Mouse (Mus musculus) macrophage (primary cell): ENCODE results near the gene Micall1. TPM values are rescaled to one million over a fixed set of nuclear protein-coding genes. Genes with fewer than 3 reads are reported as not detected.

Experiments
- H3K27ac ChIP-seq: fragments of 350-480 bp; formaldehyde crosslinking; 2 replicates; pipeline ENCODE4 v1.9.0; 2021
- H3K36me3 ChIP-seq: fragments of 350-480 bp; formaldehyde crosslinking; 2 replicates; pipeline ENCODE4 v1.9.0; 2021; ENCODE audit errors: inconsistent target
- H3K4me3 ChIP-seq: fragments of 350-480 bp; formaldehyde crosslinking; 2 replicates; pipeline ENCODE4 v1.9.0; 2021; ENCODE audit errors: inconsistent target
- H3K79me2 ChIP-seq: fragments of 350-480 bp; formaldehyde crosslinking; 2 replicates; pipeline ENCODE4 v1.9.0; 2021; ENCODE audit errors: inconsistent target
- WGBS: methylation state at CpG from one replicate; pipeline ENCODE4 v1.1.7; 2026; ENCODE audit warnings: inconsistent platforms; ENCODE audit not compliant: missing documents; 5-methylcytosine and 5-hydroxymethylcytosine counted together
- polyA plus RNA-seq: library from polyadenylated mRNA; stranded (reverse); fragments of 250-400 nt; gene quantifications from 3 replicates; pipeline ENCODE4 v1.2.4, GENCODE M21; 2018; ENCODE audit warnings: inconsistent platforms

Gene Micall1
- polyA plus RNA-seq, 1 experiment from 2014 or later, result 9.0 TPM

DNA sequence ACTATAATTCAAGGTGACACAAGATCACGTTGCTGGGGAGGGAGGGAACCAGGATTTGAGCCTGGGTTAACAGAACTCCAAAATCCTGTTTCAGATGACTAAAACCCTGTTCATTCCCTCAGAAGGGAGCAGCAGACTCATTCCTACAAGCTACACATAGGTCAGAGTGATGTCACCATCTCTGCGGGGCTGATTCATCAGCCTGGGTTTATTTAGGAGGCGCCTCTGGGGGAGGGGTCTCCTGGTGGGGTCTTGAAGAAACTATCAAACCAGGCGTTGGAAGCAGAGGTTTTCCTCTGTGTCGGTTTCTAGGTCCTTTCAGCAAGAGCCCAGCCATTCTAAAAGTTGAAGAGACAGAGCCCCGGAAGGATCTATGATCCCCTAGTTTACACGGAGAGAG lies 732 bp upstream of the Micall1 start:
- Histone ChIP-seq H3K79me2 (peaks cover 21% of the 10 kb centered on the region; the same call in 1 of the 2 replicates), H3K27ac (peak overlapping the region; percentile 55), H3K4me3 (no peak overlapping the region), H3K36me3 (no peaks in the 10 kb centered on the region; the same call in 1 of the 2 replicates)
- WGBS, result 59% methylated on average over 7 of the region's 7 CpGs

DNA sequence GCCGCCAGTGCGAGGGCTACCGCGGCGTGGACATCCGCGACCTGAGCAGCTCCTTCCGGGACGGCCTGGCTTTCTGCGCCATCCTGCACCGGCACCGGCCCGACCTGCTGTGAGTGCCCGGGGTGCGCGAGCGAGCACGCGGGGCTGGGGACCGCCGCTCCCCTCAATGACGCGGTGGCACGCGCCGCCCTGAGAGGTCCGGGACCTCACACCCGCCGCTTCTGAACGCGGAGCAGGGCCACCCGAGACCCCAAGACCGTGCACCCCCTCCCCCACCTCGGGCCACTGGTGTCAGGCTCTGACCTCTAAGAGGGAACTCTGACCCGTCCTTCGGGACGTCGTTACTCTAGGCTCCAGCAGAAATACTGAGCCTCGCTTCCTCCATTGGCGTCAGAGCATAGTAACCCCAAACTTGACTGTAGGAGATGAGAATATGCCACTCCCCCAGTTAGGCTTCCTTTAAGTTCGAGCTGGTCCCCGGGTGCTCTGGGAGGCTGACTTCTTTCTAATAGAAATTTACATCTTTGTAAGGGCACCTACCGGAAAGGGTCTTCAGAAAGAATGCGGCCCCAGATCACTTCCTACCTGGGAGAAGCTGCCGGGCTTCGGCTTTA lies 730 bp downstream of the Micall1 start:
- peaks cover 21% of the 10 kb centered on the region; the same call in 1 of the 2 replicates for H3K79me2 ChIP-seq
- WGBS, result 0% methylated on average over 46 of the region's 46 CpGs
- peak overlapping the region; percentile 52 for H3K4me3 ChIP-seq
- H3K27ac ChIP-seq, result 0 out of 2 replicates have a peak overlapping the region, but pooled peaks have one; percentile 12
- no peaks in the 10 kb centered on the region; the same call in 1 of the 2 replicates for H3K36me3 ChIP-seq

GRCm38 (mm10) chr15:79110031-79110430 lies 1.3 kb downstream of the Micall1 start:
- H3K4me3 ChIP-seq, result peak overlapping the region; percentile 52
- H3K27ac ChIP-seq, result no peak overlapping the region
- WGBS, result 10% methylated on average over 9 of the region's 9 CpGs
- H3K36me3 ChIP-seq, result peaks cover 5% of the 10 kb centered on the region; the same call in 1 of the 2 replicates
- peaks cover 21% of the 10 kb centered on the region; the same call in 1 of the 2 replicates for H3K79me2 ChIP-seq

DNA sequence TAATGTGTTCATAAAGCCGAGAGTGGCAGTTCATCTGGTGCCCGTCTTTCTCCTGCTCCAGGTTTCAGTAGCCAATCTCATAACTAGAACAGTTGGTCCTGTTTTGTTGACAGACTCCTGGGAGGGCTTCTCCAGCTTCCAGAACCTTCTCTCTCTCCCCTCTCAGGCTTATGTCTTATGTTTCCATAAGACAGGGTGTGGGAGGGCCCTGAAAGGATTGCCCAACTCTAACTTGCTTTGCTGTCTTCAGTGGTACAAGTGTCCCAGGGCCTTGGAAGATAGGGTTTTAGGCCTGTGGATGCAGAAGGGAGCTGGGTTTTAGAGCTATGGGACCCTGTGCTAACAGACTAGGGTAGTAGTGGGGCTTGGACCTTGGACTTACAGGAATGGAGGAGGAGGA lies 1.8 kb downstream of the Micall1 start:
- H3K36me3 ChIP-seq, result peaks cover 10% of the 10 kb centered on the region; the same call in 1 of the 2 replicates
- H3K4me3 ChIP-seq, result no peak overlapping the region
- 92% methylated on average over 2 of the region's 2 CpGs for WGBS
- H3K79me2 ChIP-seq, result peaks cover 21% of the 10 kb centered on the region; the same call in 1 of the 2 replicates
- H3K27ac ChIP-seq, result no peak overlapping the region

GRCm38 (mm10) chr15:79111774-79112173 lies 3.1 kb downstream of the Micall1 start:
- peaks cover 21% of the 10 kb centered on the region; the same call in 1 of the 2 replicates for H3K36me3 ChIP-seq
- 94% methylated on average over 2 of the region's 4 CpGs for WGBS
- peaks cover 21% of the 10 kb centered on the region; the same call in 1 of the 2 replicates for H3K79me2 ChIP-seq
- no peak overlapping the region for H3K4me3 ChIP-seq
- no peak overlapping the region for H3K27ac ChIP-seq

DNA sequence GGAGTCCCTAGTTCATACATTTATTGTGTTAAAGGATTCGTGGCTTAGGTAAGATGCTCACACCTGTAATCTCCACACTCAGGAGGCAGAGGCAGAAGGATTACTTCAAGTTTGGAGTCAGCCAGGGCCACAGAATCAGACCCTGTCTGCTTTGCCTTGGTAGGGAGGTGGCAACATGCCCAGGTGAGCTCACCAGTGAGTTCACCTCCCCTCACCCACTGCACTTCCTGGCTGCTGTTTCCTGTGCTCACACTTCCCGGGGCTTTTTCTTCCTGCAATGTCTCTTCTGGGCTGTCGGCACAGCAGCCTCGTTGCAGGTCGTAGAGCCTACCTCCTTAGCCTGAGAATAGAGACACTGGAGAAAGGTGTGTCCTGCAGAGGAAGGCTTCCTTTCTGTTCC lies 6.6 kb downstream of the Micall1 start:
- no peak overlapping the region for H3K4me3 ChIP-seq
- H3K27ac ChIP-seq, result no peak overlapping the region
- peaks cover 38% of the 10 kb centered on the region; the same call in 1 of the 2 replicates for H3K36me3 ChIP-seq
- H3K79me2 ChIP-seq, result peaks cover 15% of the 10 kb centered on the region; the same call in 1 of the 2 replicates
- WGBS, result 41% methylated on average over 5 of the region's 5 CpGs

DNA sequence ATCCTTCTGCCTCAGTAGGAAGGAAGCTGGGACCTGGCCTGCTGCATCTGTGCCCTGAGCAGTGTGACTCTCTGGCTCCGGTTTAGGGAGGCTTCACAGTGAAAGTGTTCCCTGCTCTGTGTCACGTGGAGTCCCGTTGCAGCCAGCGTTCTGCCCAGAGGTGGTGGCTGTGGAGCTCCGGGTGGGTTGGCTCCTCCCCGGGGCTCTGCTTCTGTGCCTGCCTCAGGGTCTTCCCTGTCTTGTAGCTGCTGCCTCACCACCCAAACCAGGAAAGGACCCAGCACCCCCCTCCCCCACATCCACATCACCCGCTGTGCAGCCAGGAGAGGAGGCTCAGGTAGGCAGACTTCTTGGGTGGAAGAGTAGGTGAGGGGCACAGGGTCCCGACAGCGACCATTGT lies 10.8 kb downstream of the Micall1 start:
- 96% methylated on average over 9 of the region's 9 CpGs for WGBS
- Histone ChIP-seq H3K27ac (no peak overlapping the region), H3K79me2 (no peaks in the 10 kb centered on the region), H3K36me3 (peaks cover 58% of the 10 kb centered on the region; the same call in 1 of the 2 replicates), H3K4me3 (no peak overlapping the region)

DNA sequence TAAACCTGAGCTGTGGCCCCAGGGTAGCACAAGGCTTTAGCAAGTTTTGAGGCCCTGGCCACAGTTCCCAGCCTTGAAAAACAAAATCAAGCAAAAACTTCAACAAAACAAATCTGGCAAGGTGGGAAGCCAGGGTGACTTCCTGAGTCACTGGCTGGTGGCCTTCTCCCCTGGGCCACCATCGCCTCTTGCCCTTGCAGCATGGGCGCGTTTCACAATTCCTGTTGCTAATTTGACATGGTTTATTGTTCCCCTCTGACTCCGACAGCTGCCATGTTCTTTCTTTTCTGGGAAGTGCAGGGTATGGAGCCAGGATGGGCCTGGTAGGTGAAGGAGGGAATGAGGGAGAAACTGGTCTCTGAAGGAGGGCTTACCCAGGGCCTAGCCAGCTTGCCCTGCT lies 13.4 kb downstream of the Micall1 start:
- 95% methylated on average over 4 of the region's 4 CpGs for WGBS
- Histone ChIP-seq H3K27ac (no peak overlapping the region), H3K36me3 (peaks cover 50% of the 10 kb centered on the region; the same call in 1 of the 2 replicates), H3K79me2 (no peaks in the 10 kb centered on the region), H3K4me3 (no peak overlapping the region)

DNA sequence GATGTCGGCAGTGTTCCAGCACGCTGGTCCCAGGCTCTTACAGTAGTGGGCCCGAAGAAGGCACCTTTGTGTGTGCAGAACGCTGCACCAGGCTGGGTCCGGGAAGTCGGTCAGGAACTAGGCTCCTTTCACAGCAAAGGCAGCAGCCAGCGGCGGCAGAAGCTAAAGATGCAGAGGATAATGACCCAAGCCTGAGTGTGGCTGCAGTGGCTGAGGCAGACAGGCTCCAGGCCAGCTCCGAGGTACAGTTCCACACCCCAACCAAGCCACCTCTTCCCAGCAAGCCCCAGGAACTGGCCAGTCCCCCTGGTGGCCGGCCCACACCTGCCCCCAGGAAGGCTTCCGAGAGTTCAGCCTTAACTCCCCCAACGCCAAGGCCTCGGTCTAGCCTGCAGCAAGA lies 13.8 kb downstream of the Micall1 start:
- Histone ChIP-seq H3K27ac (no peak overlapping the region), H3K36me3 (peaks cover 50% of the 10 kb centered on the region), H3K79me2 (no peaks in the 10 kb centered on the region), H3K4me3 (no peak overlapping the region)
- 97% methylated on average over 13 of the region's 13 CpGs for WGBS

- Histone ChIP-seq H3K79me2 (no peaks in the 10 kb centered on the region), H3K36me3 (peaks cover 48% of the 10 kb centered on the region), H3K27ac (no peak overlapping the region), H3K4me3 (no peak overlapping the region)
- WGBS, result 89% methylated on average over 6 of the region's 6 CpGs
Observed at GRCm38 (mm10) chr15:79123751-79124150, 15.1 kb downstream of the Micall1 start.

GRCm38 (mm10) chr15:79124331-79124875 lies 15.7 kb downstream of the Micall1 start:
- Histone ChIP-seq H3K79me2 (no peaks in the 10 kb centered on the region), H3K4me3 (no peak overlapping the region), H3K27ac (no peak overlapping the region), H3K36me3 (peaks cover 49% of the 10 kb centered on the region)
- 91% methylated on average over 10 of the region's 10 CpGs for WGBS

DNA sequence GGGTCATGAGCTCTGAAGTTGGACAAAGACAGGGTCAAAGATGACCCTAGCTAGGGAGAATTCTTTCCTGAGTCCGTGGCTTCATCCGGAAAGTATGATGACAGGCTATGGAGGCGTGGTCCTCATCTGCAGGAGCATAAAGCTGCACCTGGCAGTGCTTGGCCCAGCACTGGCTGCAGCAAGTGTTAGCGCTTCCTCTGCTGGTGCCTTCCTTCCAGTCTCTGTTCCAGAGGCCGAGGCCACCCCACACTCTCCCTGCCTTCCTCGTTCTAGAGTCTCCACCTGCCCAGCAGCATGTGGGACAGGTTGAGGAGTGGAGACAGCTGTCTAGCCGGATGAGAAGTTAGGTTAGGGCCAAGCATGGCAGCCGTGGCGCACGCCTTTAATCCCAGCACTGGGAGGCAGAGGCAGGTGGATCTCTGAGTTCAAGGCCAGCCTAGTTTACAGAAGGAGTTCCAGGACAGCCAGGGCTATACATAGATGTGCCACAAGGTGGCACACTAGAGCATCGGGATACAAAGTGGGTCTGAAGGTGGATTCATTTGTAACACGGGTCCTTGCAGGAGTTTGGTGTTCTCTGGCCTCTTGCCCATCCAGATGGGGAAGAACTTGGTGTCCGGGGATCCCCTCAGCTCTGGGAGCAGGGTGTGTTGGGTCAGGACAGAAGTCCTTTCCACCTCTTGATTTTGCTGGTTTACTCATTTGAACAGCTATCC lies 17.7 kb downstream of the Micall1 start:
- Histone ChIP-seq H3K4me3 (no peak overlapping the region), H3K79me2 (no peaks in the 10 kb centered on the region), H3K27ac (no peak overlapping the region), H3K36me3 (peaks cover 69% of the 10 kb centered on the region)
- 79% methylated on average over 13 of the region's 13 CpGs for whole genome bisulfite sequencing

GRCm38 (mm10) chr15:79127101-79127500 lies 18.4 kb downstream of the Micall1 start:
- 96% methylated on average over 10 of the region's 12 CpGs for WGBS
- no peak overlapping the region for H3K27ac ChIP-seq
- no peaks in the 10 kb centered on the region for H3K79me2 ChIP-seq
- peaks cover 73% of the 10 kb centered on the region for H3K36me3 ChIP-seq
- no peak overlapping the region for H3K4me3 ChIP-seq

DNA sequence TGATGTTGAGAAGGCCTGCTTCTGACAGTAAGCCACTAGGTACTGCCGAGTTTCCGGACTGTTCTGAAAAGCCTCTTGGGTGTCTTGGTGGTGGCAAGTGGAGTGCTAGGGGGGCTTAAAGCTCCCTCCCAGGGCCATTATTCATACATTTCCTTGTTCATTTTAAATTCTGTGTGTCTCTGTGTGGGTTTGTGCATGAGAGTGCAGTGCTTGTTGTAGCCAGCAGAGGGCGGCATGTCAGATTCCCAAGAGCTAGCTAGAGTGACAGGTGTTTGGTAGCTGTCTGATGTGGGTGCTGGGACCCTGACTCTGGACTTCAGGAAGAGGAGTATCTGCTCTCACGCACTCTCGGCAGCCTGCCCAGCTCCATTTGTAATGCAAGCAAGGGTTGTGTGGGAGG lies 19.5 kb downstream of the Micall1 start:
- WGBS, result 93% methylated on average over 5 of the region's 5 CpGs
- peaks cover 74% of the 10 kb centered on the region for H3K36me3 ChIP-seq
- no peak overlapping the region for H3K27ac ChIP-seq
- no peaks in the 10 kb centered on the region for H3K79me2 ChIP-seq
- no peak overlapping the region for H3K4me3 ChIP-seq

DNA sequence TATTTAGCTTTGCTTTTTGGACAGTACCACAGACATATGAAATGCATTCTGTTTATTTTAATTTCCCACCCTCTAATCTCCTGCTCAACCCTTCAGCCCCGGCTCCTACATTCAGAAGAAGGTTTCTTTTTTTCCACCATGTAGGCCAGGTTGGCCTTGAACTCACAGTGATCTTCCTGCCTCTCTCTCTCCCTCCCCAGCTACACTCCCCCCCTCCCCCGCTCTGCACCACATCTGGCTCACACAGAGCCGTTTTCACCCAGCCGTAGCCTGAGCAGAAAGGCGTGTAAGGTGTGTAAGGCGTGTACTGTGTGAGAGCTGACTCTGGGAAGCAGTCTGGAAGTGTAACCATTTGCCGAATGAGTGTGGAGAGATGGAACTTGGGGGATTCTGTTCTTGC lies 20.6 kb downstream of the Micall1 start:
- no peaks in the 10 kb centered on the region for H3K79me2 ChIP-seq
- WGBS, result 92% methylated on average over 7 of the region's 7 CpGs
- no peak overlapping the region for H3K27ac ChIP-seq
- no peak overlapping the region for H3K4me3 ChIP-seq
- peaks cover 70% of the 10 kb centered on the region for H3K36me3 ChIP-seq
